Mouse (Mus musculus): ENCODE data around the gene Atp5k. TPM values are rescaled to one million over a fixed set of nuclear protein-coding genes. Genes with fewer than 3 reads are reported as not detected.

The Atp5k gene
- 1,292 TPM for polyA plus RNA-seq (2015; fragmentation: Illumina TruSeq; extraction: RNeasy Lipid Tissue Mini Kit (QIAGEN cat#74804); ENCODE audit: low read depth, low replicate concordance)

DNA sequence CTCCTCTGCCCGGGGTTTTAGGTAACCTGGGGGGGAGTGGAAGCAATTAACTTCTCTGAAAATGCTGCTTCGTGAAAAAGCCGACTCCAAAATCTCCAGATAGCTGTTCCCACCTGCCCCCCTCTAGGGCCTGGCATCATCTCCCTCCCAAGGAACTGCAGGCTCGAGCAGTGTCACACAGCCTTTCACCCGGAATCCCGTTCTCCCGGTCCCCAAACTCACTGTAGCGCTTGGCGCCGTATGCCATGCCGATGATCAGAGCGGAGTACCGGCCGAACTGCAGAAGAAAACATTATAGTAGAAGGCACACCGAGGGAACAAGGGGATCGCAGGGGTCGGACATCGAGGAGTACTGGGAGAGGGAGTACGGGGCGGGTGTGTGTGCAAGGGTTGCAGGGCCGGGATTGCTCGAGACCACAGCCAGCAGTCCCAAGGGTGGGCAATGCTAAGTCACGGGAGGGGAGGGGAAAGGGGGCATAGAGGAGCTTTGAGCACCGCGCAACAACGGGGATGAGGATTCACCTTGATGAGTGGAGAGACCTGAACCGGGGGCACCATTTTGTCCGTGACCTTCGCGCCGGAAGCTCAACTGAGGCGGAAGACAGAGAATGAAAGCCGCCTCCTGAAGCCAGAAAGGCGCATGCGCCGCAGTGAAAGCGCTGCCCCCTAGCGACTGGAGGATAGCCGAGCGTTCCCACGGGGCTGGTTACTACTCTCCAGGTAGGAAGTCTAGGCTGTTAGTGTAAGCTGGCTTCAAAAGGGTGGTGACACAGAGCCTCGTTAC, at the start of gene Atp5k:
Gene Atp5k (minus strand): TSS at position 645 of the 784 bp plus-strand sequence.

DNA sequence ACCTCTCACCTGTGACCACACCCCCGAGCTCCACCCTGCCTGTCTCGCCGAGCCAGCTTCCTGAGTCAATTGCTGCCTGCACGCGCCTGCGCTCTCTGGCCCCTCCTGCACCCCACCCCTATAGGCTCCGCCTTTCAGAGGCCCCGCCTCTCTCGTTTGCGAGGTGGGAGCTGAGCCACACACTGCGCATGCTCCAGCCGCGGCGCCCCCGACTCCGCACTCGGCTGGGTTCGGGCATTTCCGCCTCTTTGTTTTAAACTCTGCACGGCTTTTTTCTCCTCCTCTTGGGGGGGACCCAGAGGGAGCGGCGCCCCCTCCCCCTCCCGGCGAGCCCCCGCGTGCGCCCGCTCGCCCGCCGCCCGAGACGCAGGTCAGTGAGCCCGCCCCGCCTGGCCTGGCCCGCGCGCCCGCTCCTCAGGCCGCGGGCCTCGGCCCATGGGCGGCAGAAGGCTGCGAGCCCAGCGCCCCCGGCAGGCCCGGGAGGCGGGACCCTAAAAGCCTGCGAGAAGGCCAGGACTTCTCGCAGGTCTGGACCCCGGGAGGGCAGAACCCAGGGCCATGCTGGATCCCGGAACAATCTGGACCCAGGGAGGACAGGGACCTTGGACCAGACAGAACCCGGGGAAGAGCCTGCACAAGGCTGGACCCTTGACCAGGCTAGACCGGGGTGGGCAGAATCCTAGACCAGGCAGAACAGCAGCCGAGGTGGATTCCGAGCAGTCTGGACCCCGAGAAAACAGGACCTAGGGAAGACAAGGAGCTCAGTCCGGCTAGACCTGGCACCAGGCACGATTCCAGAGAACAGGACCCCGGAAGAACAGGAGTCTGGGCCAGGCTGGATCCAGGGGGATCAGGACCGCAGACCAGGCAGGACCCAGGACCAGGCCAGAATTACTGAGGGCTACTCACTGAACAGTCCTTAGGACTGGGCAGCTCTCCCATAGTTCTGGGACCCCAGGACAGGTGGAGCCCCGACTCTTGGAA, 27.1 kb upstream of the Atp5k start, which contains the start of gene Pcgf3:
Gene Pcgf3 (plus strand): TSS at position 151 of the 984 bp plus-strand sequence.

DNA sequence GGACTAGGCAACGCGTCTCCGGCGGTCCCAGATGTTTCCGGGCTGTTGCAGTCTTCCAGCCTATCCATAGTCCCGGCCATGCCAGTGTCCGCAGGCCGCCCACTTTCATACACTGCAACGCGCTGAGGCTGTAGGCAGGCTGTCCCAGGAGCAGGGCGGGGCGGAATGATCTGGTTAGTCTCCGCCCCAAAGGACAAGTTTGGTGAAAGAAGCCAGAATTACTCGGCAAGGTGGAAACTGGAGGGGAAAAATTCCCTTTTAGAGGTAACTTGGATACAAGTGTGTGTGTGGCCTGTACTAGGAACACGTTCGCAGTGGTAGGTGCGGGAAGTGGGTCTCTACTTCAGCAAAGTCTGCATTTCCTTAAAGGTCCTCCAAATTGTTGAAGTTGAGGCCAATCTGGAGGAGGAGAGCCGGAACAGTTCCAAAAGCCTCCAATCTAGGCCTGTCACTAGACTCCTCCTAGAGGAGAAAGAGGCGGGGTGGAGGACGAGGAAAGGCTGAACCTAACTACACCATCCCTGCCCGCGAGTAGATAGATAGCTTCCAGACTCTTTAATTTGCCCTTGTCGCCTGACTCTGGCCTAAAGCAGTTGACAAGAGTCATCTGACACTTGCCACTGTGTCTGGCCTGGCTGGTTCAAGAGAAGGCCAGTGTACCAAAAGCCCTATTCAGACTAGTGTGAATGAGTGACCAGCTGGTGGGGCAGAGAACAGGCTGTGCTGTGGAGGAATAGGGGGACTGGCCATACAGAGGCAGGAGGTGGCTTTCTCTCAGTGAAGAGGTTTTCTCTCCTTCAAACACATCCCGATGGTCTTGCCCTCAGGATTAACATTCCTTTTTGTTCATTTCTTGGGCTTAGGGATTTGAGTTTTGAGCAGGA, 14.8 kb upstream of the Atp5k start, which contains the start of gene Mfsd7a:
Gene Mfsd7a (minus strand): TSS at position 107 of the 884 bp plus-strand sequence.

GRCm38 (mm10) chr5:108388201-108388600, 46.0 kb downstream of the Atp5k start, which contains the start of gene Pde6b:
Pde6b (plus strand) TSS chr5:108388391.

Other genes starting within 250 kb of the Atp5k start
- 39.5 TPM for gene Dr1, start 165.6 kb downstream of the Atp5k start, polyA plus RNA-seq (2015; fragmentation: Illumina TruSeq; extraction: RNeasy Lipid Tissue Mini Kit (QIAGEN cat#74804); ENCODE audit: low read depth, low replicate concordance)
- 12.1 TPM for gene Pigg, start 121.8 kb downstream of the Atp5k start, polyA plus RNA-seq (2015; fragmentation: Illumina TruSeq; extraction: RNeasy Lipid Tissue Mini Kit (QIAGEN cat#74804); ENCODE audit: low read depth, low replicate concordance)
- gene Gm42517, start 66.5 kb downstream of the Atp5k start, polyA plus RNA-seq (2015; fragmentation: Illumina TruSeq; extraction: RNeasy Lipid Tissue Mini Kit (QIAGEN cat#74804); ENCODE audit: low read depth, low replicate concordance): 32.2 TPM
- 0.21 TPM for gene Pde6b, start 46.1 kb downstream of the Atp5k start, polyA plus RNA-seq (2015; fragmentation: Illumina TruSeq; extraction: RNeasy Lipid Tissue Mini Kit (QIAGEN cat#74804); ENCODE audit: low read depth, low replicate concordance)
- 0.46 TPM for gene Mfsd7a, start 14.4 kb upstream of the Atp5k start, polyA plus RNA-seq (2015; fragmentation: Illumina TruSeq; extraction: RNeasy Lipid Tissue Mini Kit (QIAGEN cat#74804); ENCODE audit: low read depth, low replicate concordance)
- 17.0 TPM for gene Pcgf3, start 26.8 kb upstream of the Atp5k start, polyA plus RNA-seq (2015; fragmentation: Illumina TruSeq; extraction: RNeasy Lipid Tissue Mini Kit (QIAGEN cat#74804); ENCODE audit: low read depth, low replicate concordance)
- gene Cplx1, start 115.6 kb upstream of the Atp5k start, polyA plus RNA-seq (2015; fragmentation: Illumina TruSeq; extraction: RNeasy Lipid Tissue Mini Kit (QIAGEN cat#74804); ENCODE audit: low read depth, low replicate concordance): 706 TPM
- 76.0 TPM for gene Gak, start 195.3 kb upstream of the Atp5k start, polyA plus RNA-seq (2015; fragmentation: Illumina TruSeq; extraction: RNeasy Lipid Tissue Mini Kit (QIAGEN cat#74804); ENCODE audit: low read depth, low replicate concordance)
- 39.2 TPM for gene Tmem175, start 195.3 kb upstream of the Atp5k start, polyA plus RNA-seq (2015; fragmentation: Illumina TruSeq; extraction: RNeasy Lipid Tissue Mini Kit (QIAGEN cat#74804); ENCODE audit: low read depth, low replicate concordance)
- 16.7 TPM for gene Idua, start 225.9 kb upstream of the Atp5k start, polyA plus RNA-seq (2015; fragmentation: Illumina TruSeq; extraction: RNeasy Lipid Tissue Mini Kit (QIAGEN cat#74804); ENCODE audit: low read depth, low replicate concordance)
- 37.9 TPM for gene Dgkq, start 235.2 kb upstream of the Atp5k start, polyA plus RNA-seq (2015; fragmentation: Illumina TruSeq; extraction: RNeasy Lipid Tissue Mini Kit (QIAGEN cat#74804); ENCODE audit: low read depth, low replicate concordance)
- gene Slc26a1, start 241.1 kb upstream of the Atp5k start, polyA plus RNA-seq (2015; fragmentation: Illumina TruSeq; extraction: RNeasy Lipid Tissue Mini Kit (QIAGEN cat#74804); ENCODE audit: low read depth, low replicate concordance): 1.3 TPM

Measured in brain, adult 10 weeks (tissue).